32 mouse cellular contexts compared by ENCODE assay signal in genomic region chr3:58902051-58902758, GRCm38 (mm10). TPM values are rescaled to one million over a fixed set of nuclear protein-coding genes. Genes with fewer than 3 reads are reported as not detected.
DNase-seq lines count a peak whose midpoint lies in the region; ATAC-seq lines count a peak whose summit lies in the region.
"Had no signal": no experiment of that assay in that cellular context is flagged by ENCODE, and none has a peak within 500 bp of the region (broad histone marks: within the 10 kb centered on the region; RNA-seq: fewer than 3 reads in every experiment).

No protein-coding gene starts in this region.

- no peaks in the 10 kb centered on the region for H3K9me3 ChIP-seq in forebrain, embryonic 13.5 days (replicated peaks)
- no peaks in the 10 kb centered on the region for H3K9me3 ChIP-seq in forebrain, embryonic 12.5 days
- no peaks in the 10 kb centered on the region for H3K9me3 ChIP-seq in hindbrain, embryonic 16.5 days (ENCODE audit: control insufficient read depth, low read length)
- no peaks in the 10 kb centered on the region for H3K9me3 ChIP-seq in hindbrain, embryonic 12.5 days (replicated peaks)
- H3K9me3 ChIP-seq in midbrain, embryonic 15.5 days = no peaks in the 10 kb centered on the region
- H3K9me3 ChIP-seq: heart, embryonic 12.5 days; limb, embryonic 10.5 days; limb, embryonic 15.5 days; liver, embryonic 13.5 days had no signal

- ATAC-seq in forebrain, embryonic 13.5 days = peak; percentile 57; the same call in 1 of the 2 replicates
- no peak for ATAC-seq in forebrain, embryonic 12.5 days (ENCODE audit: low FRiP score)
- ATAC-seq in hindbrain, embryonic 16.5 days = peak; percentile 63
- ATAC-seq in hindbrain, embryonic 12.5 days (ENCODE audit: low FRiP score) = no peak
- peak; percentile 70 for ATAC-seq in midbrain, embryonic 15.5 days (replicated peaks)
- ATAC-seq: lung, postnatal 0 days; Patski had no signal

- H3K36me3 ChIP-seq in forebrain, embryonic 13.5 days (ENCODE audit: poor library complexity, severe bottlenecking) = no peaks in the 10 kb centered on the region
- H3K36me3 ChIP-seq in forebrain, embryonic 12.5 days (replicated peaks) = no peaks in the 10 kb centered on the region
- H3K36me3 ChIP-seq in hindbrain, embryonic 16.5 days (ENCODE audit: control insufficient read depth, insufficient read depth, low read length) = no peaks in the 10 kb centered on the region
- H3K36me3 ChIP-seq in hindbrain, embryonic 12.5 days = no peaks in the 10 kb centered on the region
- no peaks in the 10 kb centered on the region for H3K36me3 ChIP-seq in midbrain, embryonic 15.5 days (replicated peaks)
- H3K36me3 ChIP-seq: heart, embryonic 12.5 days; limb, embryonic 10.5 days; limb, embryonic 15.5 days; liver, embryonic 13.5 days had no signal

- WGBS in forebrain, embryonic 13.5 days = 74% methylated on average over 13 of the region's 13 CpGs
- WGBS in forebrain, embryonic 12.5 days = 83% methylated on average over 13 of the region's 13 CpGs
- WGBS in hindbrain, embryonic 16.5 days = 65% methylated on average over 13 of the region's 13 CpGs
- WGBS in hindbrain, embryonic 12.5 days = 81% methylated on average over 13 of the region's 13 CpGs
- 54% methylated on average over 13 of the region's 13 CpGs for WGBS in midbrain, embryonic 15.5 days

- H3K4me1 ChIP-seq in forebrain, embryonic 13.5 days = no peaks in the 10 kb centered on the region
- no peaks in the 10 kb centered on the region for H3K4me1 ChIP-seq in forebrain, embryonic 12.5 days
- no peaks in the 10 kb centered on the region for H3K4me1 ChIP-seq in hindbrain, embryonic 16.5 days (ENCODE audit: control insufficient read depth, insufficient read depth, low read depth, low read length)
- H3K4me1 ChIP-seq in hindbrain, embryonic 12.5 days = no peaks in the 10 kb centered on the region; the same call in 1 of the 2 replicates
- no peaks in the 10 kb centered on the region for H3K4me1 ChIP-seq in midbrain, embryonic 15.5 days
- H3K4me1 ChIP-seq: heart, embryonic 12.5 days; limb, embryonic 10.5 days; limb, embryonic 15.5 days; liver, embryonic 13.5 days; megakaryocyte, embryonic 14.5 days had no signal

- H3K27ac ChIP-seq in forebrain, embryonic 13.5 days = no peak overlapping the region
- H3K27ac ChIP-seq in forebrain, embryonic 12.5 days = no peak overlapping the region
- H3K27ac ChIP-seq in hindbrain, embryonic 16.5 days (ENCODE audit: low read depth, low read length) = no peak overlapping the region
- H3K27ac ChIP-seq in hindbrain, embryonic 12.5 days = no peak overlapping the region
- 0 out of 2 replicates have a peak overlapping the region, but pooled peaks have one; percentile 15 for H3K27ac ChIP-seq in midbrain, embryonic 15.5 days
- H3K27ac ChIP-seq: gastrocnemius, adult 2 months; limb, embryonic 10.5 days; limb, embryonic 15.5 days; liver, embryonic 13.5 days had no signal

- no peak overlapping the region for H3K9ac ChIP-seq in forebrain, embryonic 13.5 days
- H3K9ac ChIP-seq in forebrain, embryonic 12.5 days = no peak overlapping the region
- no peak overlapping the region for H3K9ac ChIP-seq in hindbrain, embryonic 16.5 days (ENCODE audit: low read depth, low read length)
- no peak overlapping the region for H3K9ac ChIP-seq in hindbrain, embryonic 12.5 days
- H3K9ac ChIP-seq in midbrain, embryonic 15.5 days = no peak overlapping the region
- H3K9ac ChIP-seq: heart, embryonic 12.5 days; limb, embryonic 15.5 days; liver, embryonic 13.5 days had no signal

- no peak overlapping the region for H3K4me2 ChIP-seq in forebrain, embryonic 13.5 days
- H3K4me2 ChIP-seq in forebrain, embryonic 12.5 days = no peak overlapping the region
- peak overlapping the region; percentile 12; the same call in 1 of the 2 replicates for H3K4me2 ChIP-seq in hindbrain, embryonic 16.5 days (ENCODE audit: low read length)
- no peak overlapping the region for H3K4me2 ChIP-seq in hindbrain, embryonic 12.5 days (replicated peaks)
- H3K4me2 ChIP-seq in midbrain, embryonic 15.5 days = no peak overlapping the region
- H3K4me2 ChIP-seq: heart, embryonic 12.5 days; limb, embryonic 15.5 days; liver, embryonic 13.5 days had no signal

- H3K27me3 ChIP-seq in forebrain, embryonic 13.5 days = no peaks in the 10 kb centered on the region
- no peaks in the 10 kb centered on the region for H3K27me3 ChIP-seq in forebrain, embryonic 12.5 days
- H3K27me3 ChIP-seq in hindbrain, embryonic 16.5 days (replicated peaks; ENCODE audit: control insufficient read depth, insufficient read depth, low read length) = no peaks in the 10 kb centered on the region
- H3K27me3 ChIP-seq in hindbrain, embryonic 12.5 days = no peaks in the 10 kb centered on the region
- no peaks in the 10 kb centered on the region for H3K27me3 ChIP-seq in midbrain, embryonic 15.5 days (replicated peaks)
- H3K27me3 ChIP-seq: heart, embryonic 12.5 days; limb, embryonic 15.5 days; liver, embryonic 13.5 days; megakaryocyte, embryonic 14.5 days had no signal

- no peak overlapping the region for H3K4me3 ChIP-seq in forebrain, embryonic 13.5 days
- no peak overlapping the region for H3K4me3 ChIP-seq in forebrain, embryonic 12.5 days (replicated peaks)
- H3K4me3 ChIP-seq in hindbrain, embryonic 16.5 days (ENCODE audit: low read length) = no peak overlapping the region
- H3K4me3 ChIP-seq in hindbrain, embryonic 12.5 days = no peak overlapping the region
- H3K4me3 ChIP-seq in midbrain, embryonic 15.5 days = no peak overlapping the region
- H3K4me3 ChIP-seq: erythroblast, embryonic 14.5 days; gastrocnemius, adult 2 months; heart, embryonic 12.5 days; limb, embryonic 10.5 days; limb, embryonic 15.5 days; liver, embryonic 13.5 days; megakaryocyte, embryonic 14.5 days had no signal

- peak; percentile 5 to 8 for DNase-seq in right cerebral cortex, adult 2 months (ENCODE audit: low spot score in 2 of 2)
- no peak for DNase-seq in right cerebral cortex, adult 18-20 months
- DNase-seq in thymus, postnatal 36 days = no peak
- DNase-seq: adrenal gland, postnatal 10 days; cerebellum, adult 11-12 months; cerebellum, adult 9-11 months; gastrocnemius, adult 2 months; gastrocnemius, postnatal 36 days; heart, adult 18-20 months; heart, postnatal 4 days; kidney, adult 11 months; kidney, postnatal 14 days; layer of hippocampus, adult 9-11 months; liver, embryonic 13.5 days; lung, adult 18-20 months; lung, postnatal 4 days; spleen, adult 18-20 months; thymus, postnatal 14 days had no signal

RNA-seq across cellular contexts. Expression of gene Clrn1, which starts 17.1 kb away (rescaled TPM):
- 0.37 and 0.73 TPM in 2 replicates for polyA plus RNA-seq in forebrain, embryonic 13.5 days (2015; fragmentation: Nextera tagmentation; extraction: Ambion mirVana)
- 0.22 and 0.35 TPM in 2 replicates for polyA plus RNA-seq in forebrain, embryonic 12.5 days (2016; fragmentation: Nextera tagmentation; extraction: Ambion mirVana)
- 2.6 and 4.0 TPM in 2 replicates for polyA plus RNA-seq in hindbrain, embryonic 16.5 days (2015; fragmentation: Nextera tagmentation; extraction: Ambion mirVana)
- 2.3 and 3.5 TPM in 2 replicates for polyA plus RNA-seq in hindbrain, embryonic 12.5 days (2016; fragmentation: Nextera tagmentation; extraction: Ambion mirVana)
- polyA plus RNA-seq in midbrain, embryonic 15.5 days (2015; fragmentation: Nextera tagmentation; extraction: Ambion mirVana) = 0.34 and 0.56 TPM in 2 replicates
- polyA plus RNA-seq: erythroblast, embryonic 14.5 days; heart, embryonic 12.5 days; heart, postnatal 0 days; liver, embryonic 13.5 days; lung, postnatal 0 days; Patski; stomach, embryonic 16.5 days had no signal

Comparison
In these comparisons a context has a peak if more than half of its experiments do, and no peak if none do; other contexts are left out.
1. ATAC-seq: peak in forebrain, embryonic 13.5 days (single experiment), hindbrain, embryonic 16.5 days (single experiment) and midbrain, embryonic 15.5 days (single experiment); none in forebrain, embryonic 12.5 days (single experiment) and hindbrain, embryonic 12.5 days (single experiment).
2. DNase-seq: peak in right cerebral cortex, adult 2 months (2 of 2); none in right cerebral cortex, adult 18-20 months (single experiment) and thymus, postnatal 36 days (0 of 2).